Mouse (Mus musculus) layer of hippocampus, postnatal 36 days (tissue): Measurements from ENCODE around the gene Tas2r109. TPM values are rescaled to one million over a fixed set of nuclear protein-coding genes. Genes with fewer than 3 reads are reported as not detected.
"Not testable (repeated sequence)": the region's sequence is repeated elsewhere in the genome, so short reads cannot be mapped to it uniquely, and the experiment has no call there.

ENCODE experiments used
- DNase-seq, 2 experiments: peaks; one replicate each; pipeline ENCODE4 v3.0.0; 2022
- total RNA-seq, 2 experiments: library from RNA; stranded (reverse); gene quantifications; 2 replicates each; pipeline ENCODE4 v1.2.3; 2021

Gene Tas2r109
- total RNA-seq: not detected

DNA sequence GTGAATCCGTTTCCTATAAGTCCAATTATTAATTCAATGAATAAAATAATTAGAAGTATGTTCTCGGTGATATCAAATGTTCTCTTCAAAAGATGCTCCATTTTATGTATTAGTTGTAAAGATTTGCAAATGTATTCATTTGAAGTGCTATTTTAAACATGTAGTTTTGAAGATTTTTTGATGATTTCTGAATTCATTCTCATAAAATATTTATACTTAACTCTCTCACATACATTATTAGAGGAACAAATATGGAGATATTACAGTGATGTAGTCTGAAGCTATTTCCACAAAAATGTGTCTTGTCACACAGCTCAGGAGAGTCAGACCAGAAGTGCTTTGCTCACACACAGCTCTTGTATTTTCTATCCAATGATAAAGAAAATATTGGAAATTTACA, at the start of gene Tas2r109:
Tas2r109 (minus strand) TSS at position 101 of the 400 bp plus-strand sequence.
- no peak for DNase-seq

DNA sequence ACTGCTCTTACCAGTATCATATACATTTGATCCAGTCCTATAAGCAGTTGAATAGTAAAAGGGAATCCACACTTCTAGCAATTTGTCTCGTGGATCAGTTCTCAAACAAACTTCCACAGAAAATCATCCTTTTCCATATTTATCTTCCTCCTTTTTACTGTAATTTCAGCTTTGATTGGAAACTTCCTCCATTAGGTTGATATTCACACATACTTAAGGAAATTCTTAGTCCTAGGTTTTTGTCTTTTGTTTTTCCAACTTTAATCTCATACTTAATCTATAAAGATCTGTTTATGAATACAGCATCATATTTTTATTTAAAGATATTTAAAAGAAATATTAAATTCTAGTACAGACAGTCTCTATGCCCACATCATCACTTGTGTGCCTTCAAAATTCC, 22.9 kb downstream of the Tas2r109 start, which contains the start of gene Tas2r131:
Tas2r131 (minus strand) TSS at position 101 of the 400 bp plus-strand sequence.
- no peak for DNase-seq

- no peak for DNase-seq
Observed at GRCm38 (mm10) chr6:132950802-132951201, 30.0 kb downstream of the Tas2r109 start, which contains the start of gene Tas2r129. Gene Tas2r129 (plus strand): TSS chr6:132951102.

GRCm38 (mm10) chr6:132941376-132941775, 39.4 kb downstream of the Tas2r109 start:
- DNase-seq: not testable (repeated sequence)

Other genes starting within 250 kb of the Tas2r109 start
- gene Tas2r115, start 242.9 kb downstream of the Tas2r109 start, total RNA-seq: not detected
- not detected for gene Tas2r124, start 226.2 kb downstream of the Tas2r109 start, total RNA-seq
- not detected for gene Tas2r102, start 218.8 kb downstream of the Tas2r109 start, total RNA-seq
- not detected for gene Tas2r136, start 202.8 kb downstream of the Tas2r109 start, total RNA-seq
- not detected for gene Tas2r117, start 178.1 kb downstream of the Tas2r109 start, total RNA-seq
- gene Tas2r123, start 133.8 kb downstream of the Tas2r109 start, total RNA-seq: not detected
- not detected for gene Tas2r116, start 125.5 kb downstream of the Tas2r109 start, total RNA-seq
- not detected for gene Tas2r110, start 113.0 kb downstream of the Tas2r109 start, total RNA-seq
- not detected for gene Tas2r113, start 88.0 kb downstream of the Tas2r109 start, total RNA-seq
- gene Tas2r125, start 71.3 kb downstream of the Tas2r109 start, total RNA-seq: not detected
- gene Tas2r129, start 29.9 kb downstream of the Tas2r109 start, total RNA-seq: not detected
- not detected for gene Tas2r131, start 23.0 kb downstream of the Tas2r109 start, total RNA-seq
- gene Tas2r103, start 56.1 kb upstream of the Tas2r109 start, total RNA-seq: not detected
- not detected for gene Tas2r140, start 74.9 kb upstream of the Tas2r109 start, total RNA-seq
- 100 to 1,000 TPM in 1 of 2 experiments, 10 to 100 TPM in 1; 89.9 to 103 TPM for gene Smim10l1, start 123.9 kb upstream of the Tas2r109 start, total RNA-seq